Mouse (Mus musculus): ENCODE data around the gene Tfec. TPM values are rescaled to one million over a fixed set of nuclear protein-coding genes. Genes with fewer than 3 reads are reported as not detected.

Tfec gene
- polyA plus RNA-seq, 2 experiments = 0.91 to 1.5 TPM

DNA sequence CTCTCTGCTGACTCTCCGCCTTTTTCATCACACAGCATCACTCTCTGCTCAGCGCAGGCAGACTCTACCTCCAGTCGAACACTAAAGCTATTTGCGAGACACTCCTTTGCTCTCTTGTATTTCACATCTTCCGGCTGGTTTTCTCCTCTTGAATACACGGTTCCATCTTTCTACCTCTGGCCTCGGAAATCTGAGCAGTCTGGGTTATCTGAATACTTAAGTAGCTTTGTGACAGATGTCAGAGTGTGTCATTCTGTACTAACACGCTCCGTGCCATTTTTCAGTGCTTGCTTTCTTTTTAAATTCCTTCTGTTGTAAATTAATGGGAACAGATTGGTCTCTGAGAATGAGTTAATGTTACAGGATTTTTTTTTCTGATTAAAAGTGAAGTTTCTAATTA is 101.3 kb downstream of the Tfec start:
- 66% methylated on average over 9 of the region's 9 CpGs for WGBS
- DNase-seq (ENCODE audit: low spot score) = no peak
- Histone ChIP-seq H3K9me3 (ENCODE audit: control insufficient read depth, low read length) (no peaks in the 10 kb centered on the region), H3K9ac (ENCODE audit: low read depth, low read length, severe bottlenecking) (no peak overlapping the region), H3K27me3 (ENCODE audit: control insufficient read depth, insufficient read depth, low read length) (no peaks in the 10 kb centered on the region), H3K36me3 (ENCODE audit: control insufficient read depth, insufficient read depth, low read length) (no peaks in the 10 kb centered on the region), H3K27ac (replicated peaks; ENCODE audit: low read depth, low read length) (no peak overlapping the region), H3K4me1 (ENCODE audit: control insufficient read depth, insufficient read depth, low read length) (peaks cover 11% of the 10 kb centered on the region; the same call in 1 of the 2 replicates), H3K4me2 (replicated peaks; ENCODE audit: low read depth, low read length, severe bottlenecking) (no peak overlapping the region), H3K4me3 (replicated peaks; ENCODE audit: low read length) (no peak overlapping the region)
- no peak for ATAC-seq (ENCODE audit: low FRiP score, low read depth)
- TF ChIP-seq POLR2A (IDR thresholded peaks at IDR 0.05; ENCODE audit: borderline replicate concordance, extremely low read depth, insufficient read depth, insufficient read length) = no peak

DNA sequence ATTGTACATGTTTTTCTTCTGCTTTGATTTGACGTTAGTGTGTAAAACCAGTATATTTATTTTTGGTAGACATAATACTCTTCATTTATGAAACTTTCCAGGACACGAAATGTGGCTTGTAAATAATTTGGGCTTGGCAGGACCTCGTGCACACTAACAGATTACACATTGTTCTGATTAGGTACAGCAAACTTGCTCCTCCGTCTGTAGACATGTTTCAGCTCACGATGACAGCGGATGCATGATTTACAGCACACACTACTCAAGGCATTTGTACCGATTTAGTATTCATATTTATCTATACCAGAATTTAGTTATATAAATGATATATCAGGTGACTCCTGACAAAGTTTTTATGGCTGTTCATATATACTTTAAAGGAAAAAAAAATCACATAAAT is 104.2 kb downstream of the Tfec start:
- WGBS = 30% methylated on average over 7 of the region's 7 CpGs
- ATAC-seq (ENCODE audit: low FRiP score, low read depth) = no peak
- no peak overlapping the region for H3K4me2 ChIP-seq (replicated peaks; ENCODE audit: low read depth, low read length, severe bottlenecking)
- H3K36me3 ChIP-seq (ENCODE audit: control insufficient read depth, insufficient read depth, low read length) = no peaks in the 10 kb centered on the region
- no peaks in the 10 kb centered on the region for H3K27me3 ChIP-seq (ENCODE audit: control insufficient read depth, insufficient read depth, low read length)
- no peak for TF ChIP-seq POLR2A (IDR thresholded peaks at IDR 0.05; ENCODE audit: borderline replicate concordance, extremely low read depth, insufficient read depth, insufficient read length)
- H3K9ac ChIP-seq (ENCODE audit: low read depth, low read length, severe bottlenecking) = no peak overlapping the region
- H3K9me3 ChIP-seq (ENCODE audit: control insufficient read depth, low read length) = no peaks in the 10 kb centered on the region
- peaks cover 11% of the 10 kb centered on the region; the same call in 1 of the 2 replicates for H3K4me1 ChIP-seq (ENCODE audit: control insufficient read depth, insufficient read depth, low read length)
- H3K4me3 ChIP-seq (replicated peaks; ENCODE audit: low read length) = no peak overlapping the region
- H3K27ac ChIP-seq (replicated peaks; ENCODE audit: low read depth, low read length) = no peak overlapping the region
- DNase-seq (ENCODE audit: low spot score) = peak; percentile 31

DNA sequence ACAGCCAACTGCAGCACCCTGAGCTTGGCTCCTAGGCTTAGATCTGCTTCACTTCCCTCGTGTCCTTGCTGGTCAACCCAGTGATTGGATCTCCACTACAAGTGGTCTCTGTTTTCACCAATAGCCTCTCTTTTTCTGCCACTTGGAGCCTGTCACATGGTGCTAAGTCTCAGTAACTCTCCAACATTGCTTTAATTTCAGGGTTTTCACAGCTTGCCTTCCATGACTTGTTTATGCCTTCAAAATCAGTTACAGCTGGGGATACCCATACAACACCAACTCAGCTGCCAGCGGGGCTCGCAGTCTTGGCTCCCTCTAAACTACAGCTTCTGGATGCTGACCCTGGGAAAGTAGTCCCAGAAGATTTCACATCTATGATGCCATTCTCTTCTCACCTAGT is 113.1 kb downstream of the Tfec start:
- no peak overlapping the region for H3K27ac ChIP-seq (replicated peaks; ENCODE audit: low read depth, low read length)
- no peaks in the 10 kb centered on the region for H3K36me3 ChIP-seq (ENCODE audit: control insufficient read depth, insufficient read depth, low read length)
- no peaks in the 10 kb centered on the region for H3K27me3 ChIP-seq (ENCODE audit: control insufficient read depth, insufficient read depth, low read length)
- H3K4me2 ChIP-seq (replicated peaks; ENCODE audit: low read depth, low read length, severe bottlenecking) = no peak overlapping the region
- DNase-seq (ENCODE audit: low spot score) (no peak), ATAC-seq (ENCODE audit: low FRiP score, low read depth) (no peak)
- WGBS = 40% methylated on average over 3 of the region's 3 CpGs
- no peak for TF ChIP-seq POLR2A (IDR thresholded peaks at IDR 0.05; ENCODE audit: borderline replicate concordance, extremely low read depth, insufficient read depth, insufficient read length)
- H3K4me3 ChIP-seq (replicated peaks; ENCODE audit: low read length) = no peak overlapping the region
- H3K4me1 ChIP-seq (ENCODE audit: control insufficient read depth, insufficient read depth, low read length) = no peaks in the 10 kb centered on the region
- no peak overlapping the region for H3K9ac ChIP-seq (ENCODE audit: low read depth, low read length, severe bottlenecking)
- H3K9me3 ChIP-seq (ENCODE audit: control insufficient read depth, low read length) = no peaks in the 10 kb centered on the region

Other genes with a start within 250 kb of the Tfec start
- 54.2 and 57.7 TPM in 2 replicates for gene Tes, start 166.7 kb upstream of the Tfec start, polyA plus RNA-seq (2012; rRNA removed)
- 69.1 and 82.8 TPM in 2 replicates for gene Tes, start 166.7 kb upstream of the Tfec start, polyA plus RNA-seq (2014; fragmentation: Nextera tagmentation; extraction: Ambion mirVana)